Mouse (Mus musculus): ENCODE measurements around the gene Clgn. TPM values are rescaled to one million over a fixed set of nuclear protein-coding genes. Genes with fewer than 3 reads are reported as not detected.

Gene Clgn
- total RNA-seq (2014; fragmentation: Nextera tagmentation) (1.1 and 1.2 TPM in 2 replicates), total RNA-seq (2017) (0.19 and 0.95 TPM in 2 replicates)

- peak; percentile 88 for ATAC-seq (replicated peaks; ENCODE audit: low FRiP score, low TSS enrichment, poor library complexity, severe bottlenecking)
Observed at GRCm38 (mm10) chr8:83389316-83390005, at the start of gene Clgn. Gene Clgn (plus strand): TSS chr8:83389867.

GRCm38 (mm10) chr8:83342076-83342475, 47.6 kb upstream of the Clgn start:
- ATAC-seq (replicated peaks; ENCODE audit: low FRiP score, low TSS enrichment, poor library complexity, severe bottlenecking): 0 out of 2 replicates have a peak, but pooled peaks have one; percentile 52

DNA sequence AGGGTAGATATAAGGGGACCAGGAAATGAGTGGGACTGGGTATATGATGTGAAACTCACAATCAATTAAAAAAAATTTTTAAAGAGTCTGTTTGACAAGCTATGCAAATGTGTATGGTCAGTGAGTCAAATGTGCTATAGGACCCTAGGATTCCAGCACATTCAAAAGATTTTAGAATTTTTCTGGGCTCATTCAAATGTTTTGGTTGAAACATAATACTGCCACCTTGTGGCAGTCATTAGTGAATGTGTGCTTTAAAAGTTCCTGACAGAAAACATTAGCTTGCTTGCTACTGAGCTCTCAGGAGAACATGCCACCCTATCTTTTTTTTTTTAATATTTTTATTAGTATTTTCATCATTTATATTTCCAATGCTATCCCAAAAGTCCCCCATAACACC, 47.0 kb upstream of the Clgn start:
- no peak for ATAC-seq (replicated peaks; ENCODE audit: low FRiP score, low TSS enrichment, poor library complexity, severe bottlenecking)

DNA sequence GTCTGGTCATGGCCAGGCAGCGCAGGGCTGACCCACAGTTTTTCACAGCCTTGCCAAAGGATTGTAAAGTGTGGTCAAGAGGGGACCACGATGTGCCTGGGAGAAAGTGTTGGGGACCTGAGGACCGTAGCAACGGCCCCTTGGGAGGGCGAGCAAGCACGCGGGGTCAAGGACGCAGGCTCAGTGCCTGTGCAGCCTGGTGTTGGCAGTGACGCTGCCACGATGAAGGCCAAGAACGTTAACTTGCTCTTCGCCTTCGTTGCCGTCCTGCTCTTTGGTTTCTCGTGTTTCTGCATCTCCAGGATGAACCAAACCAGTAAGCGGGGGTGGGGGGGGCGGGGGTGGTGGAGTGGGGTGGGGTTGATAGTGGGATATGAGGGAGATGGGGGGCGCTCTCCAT, 41.4 kb upstream of the Clgn start, which contains the start of gene Mgat4d:
Gene Mgat4d (plus strand): TSS at position 209 of the 400 bp plus-strand sequence.
- no peak for ATAC-seq (replicated peaks; ENCODE audit: low FRiP score, low TSS enrichment, poor library complexity, severe bottlenecking)

- no peak for ATAC-seq (replicated peaks; ENCODE audit: low FRiP score, low TSS enrichment, poor library complexity, severe bottlenecking)
Observed at GRCm38 (mm10) chr8:83351315-83351714, 38.4 kb upstream of the Clgn start.

GRCm38 (mm10) chr8:83363156-83363769, 26.4 kb upstream of the Clgn start:
- no peak; the same call in 1 of the 2 replicates for ATAC-seq (replicated peaks; ENCODE audit: low FRiP score, low TSS enrichment, poor library complexity, severe bottlenecking)

DNA sequence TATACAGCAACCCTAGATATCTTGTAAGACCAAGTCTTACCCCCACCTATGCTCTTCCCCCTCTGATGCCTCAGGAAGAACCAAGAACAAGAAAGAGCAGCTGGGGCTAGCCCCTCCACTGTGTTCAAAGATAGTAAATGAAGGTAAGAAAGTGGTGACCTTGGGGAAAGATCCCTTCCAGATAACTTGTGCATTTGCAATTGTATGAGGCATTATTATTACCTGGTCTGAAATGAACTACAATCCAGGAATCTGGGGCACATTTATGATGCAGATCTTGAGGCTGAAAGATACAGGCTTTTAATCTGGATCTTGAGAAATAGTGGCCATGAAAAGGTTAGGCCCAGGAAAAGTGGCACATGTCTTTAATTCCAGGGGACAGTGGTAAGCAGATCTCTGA, 12.4 kb upstream of the Clgn start:
- no peak for ATAC-seq (replicated peaks; ENCODE audit: low FRiP score, low TSS enrichment, poor library complexity, severe bottlenecking)

GRCm38 (mm10) chr8:83380141-83380540, 9.5 kb upstream of the Clgn start:
- no peak for ATAC-seq (replicated peaks; ENCODE audit: low FRiP score, low TSS enrichment, poor library complexity, severe bottlenecking)

DNA sequence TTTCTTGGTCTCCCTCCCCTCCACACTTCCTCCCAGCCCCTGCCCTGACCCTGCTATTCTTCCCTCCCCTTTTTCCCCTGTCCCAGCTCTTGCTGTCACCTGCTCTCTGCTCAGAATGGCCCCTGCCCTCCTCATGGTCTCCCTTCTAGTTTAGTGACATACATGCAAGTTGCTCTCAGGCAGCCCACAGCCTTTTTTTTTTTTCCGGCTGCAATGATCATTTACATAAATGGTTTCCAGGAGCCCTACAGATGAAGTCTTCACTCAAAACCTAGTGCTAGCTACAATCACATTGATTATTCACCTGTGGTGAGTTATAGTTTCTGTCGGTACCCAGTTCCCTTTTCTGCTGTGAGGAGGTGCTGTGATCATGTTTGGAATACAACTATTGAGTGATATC, 8.7 kb upstream of the Clgn start:
- no peak for ATAC-seq (replicated peaks; ENCODE audit: low FRiP score, low TSS enrichment, poor library complexity, severe bottlenecking)

DNA sequence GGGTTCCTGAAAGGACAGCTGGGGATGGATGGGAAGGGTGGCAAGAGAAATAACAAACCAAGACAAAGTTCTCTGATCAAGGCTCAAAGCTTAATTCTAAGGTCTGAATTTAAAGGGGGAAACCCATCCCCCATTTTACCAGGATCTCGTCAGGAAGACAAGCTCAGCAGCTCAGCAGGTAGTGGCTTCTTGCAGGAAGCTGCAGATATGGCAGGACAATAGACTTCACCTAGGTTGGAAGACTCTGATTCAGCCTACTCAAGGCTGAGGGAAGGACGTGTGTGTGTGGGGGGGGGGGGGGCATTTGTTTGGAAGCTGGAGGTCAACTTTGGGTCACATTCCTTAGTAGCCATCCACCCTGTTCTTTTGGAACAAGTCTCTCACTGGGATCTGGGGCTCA, 6.8 kb upstream of the Clgn start:
- no peak for ATAC-seq (replicated peaks; ENCODE audit: low FRiP score, low TSS enrichment, poor library complexity, severe bottlenecking)

DNA sequence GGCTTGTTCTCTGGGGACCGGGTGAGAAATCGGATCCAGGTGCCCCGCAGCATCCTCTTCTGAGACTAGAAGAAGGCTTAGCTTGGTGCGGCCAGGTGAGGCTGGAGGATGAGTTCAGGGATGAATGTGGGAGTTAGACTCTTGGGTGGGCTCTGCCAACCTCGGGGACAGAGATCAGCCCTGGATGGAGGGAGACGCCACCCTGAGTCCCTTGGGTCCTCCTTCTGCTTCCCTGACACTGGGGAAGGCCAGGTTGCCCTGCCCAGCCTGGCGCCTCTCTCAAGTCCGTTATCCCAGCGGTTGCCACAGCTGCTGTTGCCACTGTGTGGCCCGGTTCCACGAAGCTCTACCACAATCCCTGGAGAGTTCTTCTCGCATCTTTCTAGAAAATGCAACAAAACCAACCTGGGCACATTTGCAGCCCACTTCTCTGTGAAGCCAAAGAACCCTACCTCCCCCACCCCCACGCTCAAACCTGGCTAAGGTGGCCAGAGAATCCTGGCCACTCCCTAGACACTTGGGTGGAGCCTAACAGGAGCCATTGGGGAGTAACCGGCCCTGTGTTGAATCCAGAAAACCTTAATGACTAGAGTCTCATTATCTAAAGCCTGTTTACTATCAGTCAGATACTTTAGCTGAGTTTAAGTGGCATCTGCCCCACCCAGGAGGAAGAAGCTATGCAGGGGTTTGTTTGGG, 487 bp downstream of the Clgn start:
- ATAC-seq (replicated peaks; ENCODE audit: low FRiP score, low TSS enrichment, poor library complexity, severe bottlenecking): peak; percentile 29

- ATAC-seq (replicated peaks; ENCODE audit: low FRiP score, low TSS enrichment, poor library complexity, severe bottlenecking): no peak
Observed at GRCm38 (mm10) chr8:83392521-83392920, 2.9 kb downstream of the Clgn start.

DNA sequence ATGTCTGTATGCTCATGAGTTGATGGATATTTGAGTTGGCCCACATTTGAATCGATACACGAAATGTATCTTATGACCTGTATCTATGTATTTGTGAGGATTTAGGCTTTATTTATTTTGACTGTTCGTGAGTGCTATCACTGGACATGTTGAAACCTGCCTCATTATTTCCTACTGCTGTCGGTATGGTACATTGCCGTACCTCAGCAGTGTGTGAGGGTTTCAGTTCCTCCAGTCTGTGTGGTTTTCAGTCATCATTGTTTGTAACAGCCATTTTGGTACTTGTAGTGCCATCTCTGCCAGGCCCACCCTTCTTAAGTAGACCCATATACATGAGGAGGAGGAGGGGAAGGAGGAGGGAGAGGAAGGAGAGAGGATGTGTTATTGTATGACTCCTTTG, 4.7 kb downstream of the Clgn start:
- no peak for ATAC-seq (replicated peaks; ENCODE audit: low FRiP score, low TSS enrichment, poor library complexity, severe bottlenecking)

DNA sequence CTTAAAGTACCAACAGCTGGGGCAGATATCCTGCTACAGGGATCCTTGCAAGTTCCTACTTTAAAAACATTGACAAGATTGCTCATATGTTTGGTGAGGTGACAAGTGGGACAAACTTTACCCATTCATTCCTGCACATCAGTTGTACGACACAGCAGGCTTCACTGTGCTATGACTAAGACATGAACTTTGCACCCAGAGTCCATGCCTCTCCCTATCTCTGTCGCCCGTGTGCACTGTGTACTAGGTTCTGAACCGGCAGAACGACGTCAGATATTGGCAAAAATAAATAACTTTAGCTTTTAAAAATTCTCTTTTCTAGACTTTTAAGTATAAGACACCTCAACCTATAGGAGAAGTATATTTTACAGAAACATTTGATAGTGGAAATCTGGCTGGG, 7.0 kb downstream of the Clgn start:
- ATAC-seq (replicated peaks; ENCODE audit: low FRiP score, low TSS enrichment, poor library complexity, severe bottlenecking): no peak

GRCm38 (mm10) chr8:83397726-83398125, 8.1 kb downstream of the Clgn start:
- ATAC-seq (replicated peaks; ENCODE audit: low FRiP score, low TSS enrichment, poor library complexity, severe bottlenecking): no peak

GRCm38 (mm10) chr8:83405548-83405947, 15.9 kb downstream of the Clgn start:
- ATAC-seq (replicated peaks; ENCODE audit: low FRiP score, low TSS enrichment, poor library complexity, severe bottlenecking): peak; percentile 77

GRCm38 (mm10) chr8:83406836-83407235, 17.2 kb downstream of the Clgn start:
- ATAC-seq (replicated peaks; ENCODE audit: low FRiP score, low TSS enrichment, poor library complexity, severe bottlenecking): no peak

DNA sequence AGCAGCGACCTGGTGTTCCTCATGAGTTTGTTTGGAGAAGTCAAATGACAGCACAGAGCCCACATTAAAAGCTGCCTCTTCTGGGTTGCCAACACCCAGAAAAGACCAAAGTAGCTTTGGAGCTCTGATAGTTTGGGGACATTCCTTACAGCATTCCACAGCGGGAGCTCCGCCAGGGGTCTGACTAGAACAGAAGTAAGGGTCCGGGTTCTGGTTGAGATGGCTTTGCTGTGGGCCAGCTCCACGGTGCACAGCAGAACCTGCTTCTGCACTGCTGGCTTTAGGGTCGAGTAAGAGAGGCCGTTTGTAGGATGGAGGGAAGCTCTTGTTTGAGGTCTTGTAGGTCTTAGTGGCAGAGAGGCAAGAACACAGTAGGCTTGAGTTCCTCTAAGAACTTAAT, 18.8 kb downstream of the Clgn start:
- ATAC-seq (replicated peaks; ENCODE audit: low FRiP score, low TSS enrichment, poor library complexity, severe bottlenecking): no peak

GRCm38 (mm10) chr8:83416878-83417277, 27.2 kb downstream of the Clgn start:
- no peak for ATAC-seq (replicated peaks; ENCODE audit: low FRiP score, low TSS enrichment, poor library complexity, severe bottlenecking)

GRCm38 (mm10) chr8:83417970-83418369, 28.3 kb downstream of the Clgn start:
- peak; percentile 18 for ATAC-seq (replicated peaks; ENCODE audit: low FRiP score, low TSS enrichment, poor library complexity, severe bottlenecking)

All from megakaryocyte-erythroid progenitor cell, adult 5-6 weeks (primary cell).